Mouse (Mus musculus): ENCODE data around the gene Wdr59. TPM values are rescaled to one million over a fixed set of nuclear protein-coding genes. Genes with fewer than 3 reads are reported as not detected.

Gene Wdr59
- polyA plus RNA-seq, 1 experiment from 2014 or later, result 4.1 TPM

GRCm38 (mm10) chr8:111536031-111536977 is 14.4 kb upstream of the Wdr59 start, which contains the start of gene Znrf1:
Gene Znrf1 (plus strand): TSS chr8:111536097.
- Histone ChIP-seq H3K4me3 (replicated peaks) (peak within 1 kb of the TSS; percentile 85), H3K4me2 (replicated peaks) (peak within 1 kb of the TSS; percentile 61), H3K27ac (peak within 1 kb of the TSS; percentile 92), H3K9me3 (no peaks in the 10 kb centered on the region), H3K36me3 (no peaks in the 10 kb centered on the region), H3K4me1 (replicated peaks) (peaks cover 20% of the 10 kb centered on the region), H3K9ac (peak within 1 kb of the TSS; percentile 87), H3K27me3 (replicated peaks) (no peaks in the 10 kb centered on the region)
- under 1% methylated on average over 78 of the region's 100 CpGs for WGBS
- peak; percentile 94 for ATAC-seq

DNA sequence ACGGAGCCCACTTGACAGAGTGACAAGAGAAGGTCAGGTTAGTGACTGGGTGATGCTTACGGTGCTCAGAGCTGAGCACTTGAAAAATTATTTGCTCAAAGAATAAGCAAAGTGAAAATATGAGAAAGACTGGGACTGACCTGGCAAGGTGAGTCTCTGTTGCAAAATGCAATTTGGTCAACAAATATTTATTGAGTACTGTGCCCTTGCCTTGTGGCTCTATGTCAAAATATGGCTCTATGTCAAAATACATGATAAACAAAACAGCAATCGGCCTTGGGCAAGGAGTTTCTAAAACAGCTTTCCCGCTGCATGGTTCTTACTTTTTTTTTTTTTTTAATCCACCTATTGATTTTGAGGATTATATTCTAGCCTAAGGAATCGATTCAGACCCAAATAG is 13.6 kb upstream of the Wdr59 start:
- no peak for ATAC-seq
- Histone ChIP-seq H3K27ac (no peak overlapping the region), H3K9me3 (no peaks in the 10 kb centered on the region), H3K4me2 (replicated peaks) (peak overlapping the region; percentile 61), H3K36me3 (no peaks in the 10 kb centered on the region), H3K27me3 (replicated peaks) (no peaks in the 10 kb centered on the region), H3K4me1 (replicated peaks) (peaks cover 13% of the 10 kb centered on the region), H3K4me3 (replicated peaks) (no peak overlapping the region; the same call in 1 of the 2 replicates), H3K9ac (no peak overlapping the region)
- 40% methylated on average over 5 of the region's 5 CpGs for WGBS

DNA sequence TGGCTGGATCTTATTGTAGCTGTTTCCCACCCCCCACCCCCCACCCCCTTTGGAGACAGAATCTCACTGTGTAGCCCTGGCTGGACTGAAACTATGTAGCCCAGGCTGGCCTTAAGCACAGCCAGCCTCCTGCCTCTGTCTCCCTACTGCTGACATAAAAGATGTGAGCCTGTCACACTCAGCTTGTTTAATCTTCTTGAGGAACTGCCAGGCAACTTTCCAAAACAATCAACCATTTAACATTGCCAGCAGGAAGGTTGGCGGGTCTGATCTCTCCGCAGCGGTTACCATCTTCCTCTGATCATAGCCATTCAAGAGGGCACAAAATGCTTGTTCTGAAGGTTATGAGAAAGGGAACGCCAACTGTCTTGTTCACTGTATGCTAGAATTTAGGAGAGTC is 11.6 kb upstream of the Wdr59 start:
- no peak for ATAC-seq
- WGBS, result 73% methylated on average over 4 of the region's 4 CpGs

DNA sequence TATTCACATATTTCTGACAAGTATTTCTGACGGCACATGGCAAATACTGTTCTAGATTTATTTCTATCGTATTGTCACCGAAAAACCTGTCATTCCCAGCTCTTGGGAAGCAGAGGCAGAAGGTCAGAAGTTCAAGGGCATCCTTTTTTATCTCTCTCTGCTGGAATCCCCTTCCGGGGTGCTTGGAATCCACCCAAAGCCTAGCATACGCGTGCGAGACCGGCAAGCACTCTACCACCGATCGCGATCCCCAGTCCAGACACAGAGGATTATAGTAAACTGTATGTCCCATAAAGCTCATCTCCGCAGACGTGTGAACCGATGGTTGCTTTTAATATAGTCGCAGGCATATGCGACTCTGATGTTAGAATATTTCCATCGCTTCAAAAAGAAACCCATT is 9.7 kb upstream of the Wdr59 start:
- Histone ChIP-seq H3K27me3 (replicated peaks) (no peaks in the 10 kb centered on the region), H3K4me3 (replicated peaks) (no peak overlapping the region), H3K9me3 (no peaks in the 10 kb centered on the region), H3K27ac (no peak overlapping the region), H3K36me3 (no peaks in the 10 kb centered on the region), H3K4me1 (replicated peaks) (no peaks in the 10 kb centered on the region), H3K9ac (no peak overlapping the region), H3K4me2 (replicated peaks) (no peak overlapping the region)
- 83% methylated on average over 17 of the region's 17 CpGs for WGBS
- ATAC-seq, result no peak

More for the DNA sequence above, 11.6 kb upstream of the Wdr59 start:
- no peak overlapping the region for H3K9ac ChIP-seq
- H3K4me1 ChIP-seq (replicated peaks), result peaks cover 7% of the 10 kb centered on the region
- no peak overlapping the region for H3K4me3 ChIP-seq (replicated peaks)
- no peak overlapping the region for H3K27ac ChIP-seq
- H3K4me2 ChIP-seq (replicated peaks), result no peak overlapping the region
- no peaks in the 10 kb centered on the region for H3K36me3 ChIP-seq
- no peaks in the 10 kb centered on the region for H3K9me3 ChIP-seq
- H3K27me3 ChIP-seq (replicated peaks), result no peaks in the 10 kb centered on the region

GRCm38 (mm10) chr8:111531191-111531590 is 9.3 kb upstream of the Wdr59 start:
- H3K4me2 ChIP-seq (replicated peaks), result no peak overlapping the region
- no peaks in the 10 kb centered on the region for H3K36me3 ChIP-seq
- no peak overlapping the region for H3K4me3 ChIP-seq (replicated peaks)
- ATAC-seq, result no peak
- H3K9me3 ChIP-seq, result no peaks in the 10 kb centered on the region
- no peak overlapping the region for H3K27ac ChIP-seq
- H3K9ac ChIP-seq, result no peak overlapping the region
- WGBS, result 71% methylated on average over 12 of the region's 12 CpGs
- H3K4me1 ChIP-seq (replicated peaks), result no peaks in the 10 kb centered on the region
- H3K27me3 ChIP-seq (replicated peaks), result no peaks in the 10 kb centered on the region

DNA sequence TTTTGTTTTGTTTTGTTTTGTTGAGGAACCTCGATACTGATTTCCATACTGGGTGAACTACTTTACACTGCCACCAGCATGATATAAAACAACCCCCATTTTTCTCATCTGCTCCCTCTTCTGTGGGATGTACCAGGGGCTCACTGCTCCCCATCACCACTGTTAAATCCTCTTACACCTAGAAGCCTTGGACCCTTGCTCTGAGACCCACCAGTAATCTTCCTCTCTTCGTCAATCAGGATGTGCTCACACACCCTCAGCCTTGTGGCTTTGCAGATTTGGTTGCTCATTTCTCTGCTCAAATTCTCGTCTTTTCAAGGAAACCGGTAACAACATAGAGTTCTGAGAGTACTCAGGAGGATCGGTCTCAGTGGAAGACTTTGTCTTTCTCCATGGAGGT is 6.2 kb upstream of the Wdr59 start:
- WGBS, result 80% methylated on average over 5 of the region's 5 CpGs
- H3K36me3 ChIP-seq, result no peaks in the 10 kb centered on the region
- no peak overlapping the region for H3K27ac ChIP-seq
- H3K9ac ChIP-seq, result no peak overlapping the region
- no peak overlapping the region for H3K4me2 ChIP-seq (replicated peaks)
- no peaks in the 10 kb centered on the region for H3K27me3 ChIP-seq (replicated peaks)
- ATAC-seq, result no peak
- no peaks in the 10 kb centered on the region for H3K9me3 ChIP-seq
- no peaks in the 10 kb centered on the region for H3K4me1 ChIP-seq (replicated peaks)
- no peak overlapping the region for H3K4me3 ChIP-seq (replicated peaks)

- H3K4me2 ChIP-seq (replicated peaks), result no peak overlapping the region
- no peaks in the 10 kb centered on the region for H3K9me3 ChIP-seq
- no peak for ATAC-seq
- no peak overlapping the region for H3K4me3 ChIP-seq (replicated peaks)
- H3K9ac ChIP-seq, result no peak overlapping the region
- WGBS, result 66% methylated on average over 8 of the region's 8 CpGs
- no peak overlapping the region for H3K27ac ChIP-seq
- H3K27me3 ChIP-seq (replicated peaks), result no peaks in the 10 kb centered on the region
- H3K36me3 ChIP-seq, result no peaks in the 10 kb centered on the region
- no peaks in the 10 kb centered on the region for H3K4me1 ChIP-seq (replicated peaks)
Measured at GRCm38 (mm10) chr8:111527149-111527548, 5.3 kb upstream of the Wdr59 start.

- H3K27ac ChIP-seq, result no peak overlapping the region
- no peaks in the 10 kb centered on the region for H3K36me3 ChIP-seq
- no peak overlapping the region for H3K4me2 ChIP-seq (replicated peaks)
- no peak overlapping the region for H3K4me3 ChIP-seq (replicated peaks)
- H3K9ac ChIP-seq, result no peak overlapping the region
- H3K4me1 ChIP-seq (replicated peaks), result no peaks in the 10 kb centered on the region
- H3K27me3 ChIP-seq (replicated peaks), result no peaks in the 10 kb centered on the region
- no peaks in the 10 kb centered on the region for H3K9me3 ChIP-seq
- 70% methylated on average over 6 of the region's 6 CpGs for WGBS
- ATAC-seq, result no peak
Measured at GRCm38 (mm10) chr8:111526403-111527024, 4.6 kb upstream of the Wdr59 start.

GRCm38 (mm10) chr8:111517466-111517865 is 4.4 kb downstream of the Wdr59 start:
- no peaks in the 10 kb centered on the region; the same call in 1 of the 2 replicates for H3K4me1 ChIP-seq (replicated peaks)
- 0 out of 2 replicates have a peak, but pooled peaks cover 5% of the 10 kb centered on the region for H3K36me3 ChIP-seq
- H3K4me3 ChIP-seq (replicated peaks), result no peak overlapping the region
- no peaks in the 10 kb centered on the region for H3K9me3 ChIP-seq
- H3K9ac ChIP-seq, result no peak overlapping the region
- H3K27me3 ChIP-seq (replicated peaks), result no peaks in the 10 kb centered on the region
- WGBS, result 88% methylated on average over 2 of the region's 2 CpGs
- H3K4me2 ChIP-seq (replicated peaks), result no peak overlapping the region
- H3K27ac ChIP-seq, result no peak overlapping the region
- no peak for ATAC-seq

GRCm38 (mm10) chr8:111516451-111517035 is 5.3 kb downstream of the Wdr59 start:
- WGBS, result 77% methylated on average over 7 of the region's 7 CpGs
- Histone ChIP-seq H3K4me1 (replicated peaks) (no peaks in the 10 kb centered on the region; the same call in 1 of the 2 replicates), H3K9me3 (no peaks in the 10 kb centered on the region), H3K4me3 (replicated peaks) (no peak overlapping the region), H3K9ac (no peak overlapping the region), H3K36me3 (0 out of 2 replicates have a peak, but pooled peaks cover 5% of the 10 kb centered on the region), H3K27me3 (replicated peaks) (no peaks in the 10 kb centered on the region), H3K4me2 (replicated peaks) (no peak overlapping the region), H3K27ac (no peak overlapping the region)
- ATAC-seq, result no peak

GRCm38 (mm10) chr8:111513446-111513845 is 8.4 kb downstream of the Wdr59 start:
- H3K4me3 ChIP-seq (replicated peaks), result no peak overlapping the region
- no peaks in the 10 kb centered on the region for H3K27me3 ChIP-seq (replicated peaks)
- H3K36me3 ChIP-seq, result 0 out of 2 replicates have a peak, but pooled peaks cover 5% of the 10 kb centered on the region
- ATAC-seq, result no peak
- no peaks in the 10 kb centered on the region for H3K9me3 ChIP-seq
- WGBS, result 87% methylated on average over 8 of the region's 8 CpGs
- H3K9ac ChIP-seq, result no peak overlapping the region
- no peak overlapping the region for H3K4me2 ChIP-seq (replicated peaks)
- no peaks in the 10 kb centered on the region for H3K4me1 ChIP-seq (replicated peaks)
- no peak overlapping the region for H3K27ac ChIP-seq

- no peak for ATAC-seq
- Histone ChIP-seq H3K4me1 (replicated peaks) (no peaks in the 10 kb centered on the region), H3K9ac (no peak overlapping the region), H3K27ac (no peak overlapping the region), H3K4me2 (replicated peaks) (no peak overlapping the region), H3K36me3 (0 out of 2 replicates have a peak, but pooled peaks cover 5% of the 10 kb centered on the region), H3K4me3 (replicated peaks) (no peak overlapping the region), H3K27me3 (replicated peaks) (no peaks in the 10 kb centered on the region), H3K9me3 (no peaks in the 10 kb centered on the region)
- 87% methylated on average over 7 of the region's 7 CpGs for WGBS
Measured at GRCm38 (mm10) chr8:111512941-111513340, 9.0 kb downstream of the Wdr59 start.
